Mouse (Mus musculus) retina, postnatal 1 day (tissue): Measurements from ENCODE around the gene Hspb1.

Experiments
- DNase-seq: peaks from one replicate; pipeline ENCODE4 v3.0.0-alpha.2; 2012

Hspb1 gene

GRCm38 (mm10) chr5:135888405-135889215 lies 891 bp downstream of the Hspb1 start:
- no peak for DNase-seq

GRCm38 (mm10) chr5:135890323-135890722 lies 2.6 kb downstream of the Hspb1 start:
- no peak for DNase-seq

GRCm38 (mm10) chr5:135890920-135891319 lies 3.2 kb downstream of the Hspb1 start:
- DNase-seq = no peak

GRCm38 (mm10) chr5:135892589-135893351 lies 5.1 kb downstream of the Hspb1 start:
- no peak for DNase-seq

- DNase-seq = no peak
Measured at GRCm38 (mm10) chr5:135894958-135895357, 7.2 kb downstream of the Hspb1 start.

GRCm38 (mm10) chr5:135898028-135898427 lies 10.3 kb downstream of the Hspb1 start:
- DNase-seq = peak; percentile 78

- no peak for DNase-seq
Measured at GRCm38 (mm10) chr5:135898995-135899394, 11.3 kb downstream of the Hspb1 start.

GRCm38 (mm10) chr5:135899833-135900232 lies 12.1 kb downstream of the Hspb1 start:
- no peak for DNase-seq

- DNase-seq = no peak
Measured at GRCm38 (mm10) chr5:135900701-135901100, 13.0 kb downstream of the Hspb1 start.

- DNase-seq = no peak
Measured at GRCm38 (mm10) chr5:135901354-135902095, 13.8 kb downstream of the Hspb1 start.

GRCm38 (mm10) chr5:135903058-135903457 lies 15.3 kb downstream of the Hspb1 start:
- DNase-seq = no peak

GRCm38 (mm10) chr5:135903551-135904151 lies 15.9 kb downstream of the Hspb1 start:
- peak; percentile 92 for DNase-seq

- DNase-seq = no peak
Measured at GRCm38 (mm10) chr5:135904259-135904658, 16.5 kb downstream of the Hspb1 start.

GRCm38 (mm10) chr5:135905320-135906225 lies 17.9 kb downstream of the Hspb1 start:
- no peak for DNase-seq

- DNase-seq = no peak
Measured at GRCm38 (mm10) chr5:135906846-135907245, 19.1 kb downstream of the Hspb1 start.

- no peak for DNase-seq
Measured at GRCm38 (mm10) chr5:135907256-135907655, 19.5 kb downstream of the Hspb1 start.

GRCm38 (mm10) chr5:135908185-135908584 lies 20.5 kb downstream of the Hspb1 start:
- DNase-seq = no peak

GRCm38 (mm10) chr5:135908989-135909388 lies 21.3 kb downstream of the Hspb1 start:
- no peak for DNase-seq

- DNase-seq = no peak
Measured at GRCm38 (mm10) chr5:135909646-135910045, 21.9 kb downstream of the Hspb1 start.

- no peak for DNase-seq
Measured at GRCm38 (mm10) chr5:135910813-135911212, 23.1 kb downstream of the Hspb1 start.

- DNase-seq = no peak
Measured at GRCm38 (mm10) chr5:135911633-135912220, 24.0 kb downstream of the Hspb1 start.
